Mouse (Mus musculus) lung, postnatal 0 days (tissue): ENCODE measurements around the gene Ppp2r2d.

ENCODE experiments used
- CTCF ChIP-seq: IDR thresholded peaks from 2 replicates; pipeline ENCODE4 v1.5.1; 2016; ENCODE audit warnings: antibody characterized with exemption, mild to moderate bottlenecking
- EP300 ChIP-seq: IDR thresholded peaks from 2 replicates; pipeline ENCODE4 v1.6.1; 2016; ENCODE audit warnings: antibody characterized with exemption, mild to moderate bottlenecking, control low read depth

DNA sequence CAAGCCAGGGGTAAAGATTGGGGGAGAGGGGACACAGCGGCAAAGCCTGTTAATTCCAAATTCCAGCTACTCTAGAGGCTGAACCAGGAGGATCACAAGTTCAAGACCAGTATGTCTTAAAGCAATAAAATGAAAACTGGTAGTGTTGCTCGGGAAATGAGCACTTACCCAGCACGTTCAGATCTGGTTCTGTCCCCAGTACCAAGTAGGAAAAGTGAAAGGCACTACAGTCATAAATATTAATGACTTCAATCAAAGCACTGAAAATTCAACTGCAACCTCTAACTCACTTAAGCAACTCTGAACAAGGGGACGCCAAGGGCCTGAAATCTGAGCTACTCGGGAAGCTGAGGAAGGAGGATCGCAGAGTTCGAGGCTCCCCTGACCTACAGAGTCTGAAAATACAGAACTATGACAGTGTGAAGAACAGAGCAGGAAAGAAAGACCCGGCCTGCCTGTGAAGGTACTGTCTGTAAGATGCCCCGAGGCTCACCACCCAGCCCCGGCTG, 62.9 kb downstream of the Ppp2r2d start:
- TF ChIP-seq EP300, result no peak
- TF ChIP-seq CTCF, result no peak
